Mouse (Mus musculus): ENCODE measurements at regions not wholly inside any gene's neighbourhood (a gene's known extent, or its start where the extent isn't known, plus 50 kb on each side); places are given as distances from the start of the nearest gene placed in this dataset.

DNA sequence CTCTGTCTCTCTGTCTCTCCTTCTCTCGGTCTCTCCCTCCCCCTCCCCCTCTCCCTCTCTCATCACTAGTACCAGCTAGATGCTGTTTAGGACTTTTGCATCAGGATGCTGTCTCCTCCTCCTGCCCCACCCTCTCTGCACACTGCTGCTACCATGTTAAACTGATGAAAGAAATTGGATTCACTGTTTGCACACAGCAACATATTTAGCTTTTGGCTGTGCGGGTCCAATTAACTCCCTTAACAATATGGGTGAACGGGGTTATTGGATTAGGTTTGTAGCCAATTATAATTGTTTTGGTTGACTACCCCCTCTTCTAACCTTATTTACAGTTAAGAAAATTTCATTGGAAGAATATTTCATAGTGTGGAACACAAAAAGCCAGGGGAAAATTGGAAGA, 424.0 kb upstream of the Sorcs1 start:
- DNase-seq = peak; percentile 62

DNA sequence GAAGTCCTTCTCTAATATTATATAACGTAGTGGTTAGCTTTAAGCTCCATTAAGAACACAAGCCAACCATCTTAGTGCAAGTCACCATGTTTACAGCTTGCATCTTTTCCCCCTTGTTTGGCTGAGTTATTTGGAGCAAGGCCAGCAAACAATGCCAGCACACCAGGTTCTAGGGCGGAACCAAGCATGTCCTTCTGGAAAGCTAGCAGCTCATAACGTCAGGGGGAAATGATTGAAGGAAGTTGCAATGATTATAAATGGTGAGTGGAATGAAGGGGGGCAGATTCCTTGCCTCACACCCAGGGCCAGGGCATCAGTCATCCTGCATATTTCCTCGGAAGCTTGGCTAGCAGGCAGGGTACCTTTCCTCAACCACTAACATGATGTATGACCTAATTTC, 396.3 kb upstream of the Sorcs1 start:
- DNase-seq = peak; percentile 25

DNA sequence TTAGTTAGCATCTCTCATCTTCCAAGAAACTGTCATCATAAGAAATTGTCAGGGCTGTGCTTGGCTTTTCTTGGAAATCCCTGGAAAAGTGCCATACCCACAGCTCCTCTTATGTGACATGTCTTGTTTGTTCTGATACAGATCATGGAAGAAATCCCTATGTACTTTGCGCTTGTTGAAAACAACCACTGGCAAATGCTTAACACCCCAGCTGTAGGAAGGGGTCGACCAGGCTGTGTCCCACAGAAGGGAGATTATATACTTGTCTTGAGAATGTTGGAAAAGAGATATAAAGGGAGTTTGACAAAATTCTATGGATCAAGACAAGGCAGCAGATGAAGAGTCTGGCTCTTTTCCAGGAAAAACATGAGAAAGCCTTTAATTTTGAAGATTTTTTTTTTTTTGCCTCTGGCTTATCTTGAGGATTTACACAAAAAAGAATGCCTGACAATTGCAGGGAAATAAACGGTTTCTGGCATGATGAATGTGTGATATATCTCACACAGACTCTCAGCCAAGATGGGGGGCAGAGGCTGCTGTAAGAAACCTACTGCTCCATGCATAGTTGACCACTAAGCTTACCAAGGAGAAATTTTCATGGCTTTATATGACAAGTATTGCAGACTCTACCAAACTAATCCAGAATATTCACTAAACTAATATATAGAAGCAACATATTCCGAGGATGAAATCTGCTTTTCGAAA, 381.7 kb upstream of the Sorcs1 start:
- DNase-seq = no peak

DNA sequence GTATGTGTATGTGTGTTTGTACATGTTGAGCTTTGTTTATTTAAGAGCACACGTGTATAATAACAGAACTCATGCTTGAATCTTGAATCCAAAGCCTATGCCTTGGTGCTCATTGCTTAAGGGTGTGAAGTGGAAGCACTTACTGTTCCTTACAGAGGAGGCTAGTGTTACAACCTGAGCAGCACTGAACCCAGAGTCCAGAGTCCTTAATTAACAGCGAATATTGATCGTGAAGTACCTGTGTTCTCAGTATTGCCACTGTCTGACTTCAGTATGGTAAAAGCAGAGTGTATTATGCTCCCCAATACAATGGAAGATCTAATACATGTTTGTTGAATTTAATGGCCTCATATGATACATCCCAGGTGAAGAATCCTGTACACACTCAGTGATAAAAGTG, 365.1 kb upstream of the Sorcs1 start:
- no peak for DNase-seq

DNA sequence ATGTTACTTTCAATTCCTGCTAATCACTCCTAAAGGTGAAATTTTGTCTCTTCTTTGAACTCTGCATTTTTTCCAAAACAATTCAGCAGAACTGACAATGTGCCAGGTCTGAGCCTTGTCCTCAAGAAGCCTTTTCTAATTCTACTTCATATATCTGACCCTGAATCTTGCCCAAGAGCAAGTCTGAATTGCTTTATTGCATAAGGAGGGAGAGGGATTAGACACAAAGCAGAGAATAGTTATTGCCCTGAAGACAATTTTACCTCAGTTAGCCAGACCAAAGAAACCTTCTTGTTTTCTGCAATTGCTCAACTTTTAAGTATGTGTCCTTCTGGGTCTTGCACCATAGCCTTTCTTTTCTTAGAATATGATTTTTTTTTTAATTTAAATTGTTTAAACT, 316.0 kb upstream of the Sorcs1 start:
- no peak for DNase-seq

DNA sequence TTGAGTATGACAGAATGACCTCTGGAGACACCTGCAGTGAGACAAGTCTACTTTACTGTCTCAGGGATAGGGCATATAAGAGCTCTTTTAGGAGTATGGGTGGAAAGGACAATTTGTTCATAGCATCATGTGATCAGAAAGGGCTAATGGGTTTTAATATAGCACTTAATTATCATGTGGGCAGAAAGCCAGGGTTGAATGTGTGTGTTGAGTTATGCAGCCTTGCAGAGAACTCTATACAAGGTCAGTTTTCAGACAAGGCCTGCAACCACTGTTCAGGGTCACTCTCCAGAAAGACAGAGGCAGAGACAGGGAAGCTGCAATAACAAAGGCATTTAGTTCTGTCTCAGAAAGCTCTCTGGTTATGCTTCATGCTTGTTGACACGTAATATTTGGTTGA, 292.6 kb upstream of the Sorcs1 start:
- DNase-seq = peak; percentile 4

DNA sequence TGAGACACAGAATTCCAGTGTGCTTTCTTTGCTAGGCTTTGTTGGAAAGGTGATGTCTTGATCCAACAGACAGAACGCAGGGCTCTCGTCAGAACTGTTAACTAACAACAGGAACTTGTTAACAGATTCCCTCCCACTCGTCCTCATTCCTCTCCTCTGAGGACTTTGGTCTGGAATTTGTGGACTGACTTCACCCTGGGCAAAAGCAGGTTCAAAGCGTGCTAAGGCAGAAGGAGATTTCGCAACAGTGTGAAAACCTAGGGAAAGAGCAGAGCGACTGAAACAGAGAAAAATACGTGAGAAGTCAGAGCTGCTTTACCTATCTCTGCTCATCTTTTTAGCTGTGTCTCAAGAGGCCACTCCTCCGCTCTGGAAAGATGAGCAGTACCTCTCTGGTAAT, 283.5 kb upstream of the Sorcs1 start:
- DNase-seq = no peak

DNA sequence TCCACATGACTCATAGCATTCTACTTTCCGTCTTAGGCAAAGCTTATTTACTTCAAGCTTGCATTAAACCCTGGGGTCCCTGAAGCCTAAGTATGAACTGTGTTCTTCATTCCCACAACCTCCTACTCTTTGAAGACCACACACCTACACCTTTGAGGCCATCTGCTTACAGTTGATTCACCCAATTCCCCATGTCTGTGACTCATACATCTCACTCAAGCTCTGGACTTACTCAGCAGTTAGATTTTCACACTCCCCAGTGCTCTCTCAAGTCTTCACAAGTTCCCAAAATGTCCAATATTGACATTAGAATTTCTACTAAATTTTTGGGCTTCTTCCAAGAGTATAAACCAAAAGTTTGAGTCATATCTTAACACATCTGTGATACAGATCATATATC, 266.6 kb upstream of the Sorcs1 start:
- DNase-seq = no peak

DNA sequence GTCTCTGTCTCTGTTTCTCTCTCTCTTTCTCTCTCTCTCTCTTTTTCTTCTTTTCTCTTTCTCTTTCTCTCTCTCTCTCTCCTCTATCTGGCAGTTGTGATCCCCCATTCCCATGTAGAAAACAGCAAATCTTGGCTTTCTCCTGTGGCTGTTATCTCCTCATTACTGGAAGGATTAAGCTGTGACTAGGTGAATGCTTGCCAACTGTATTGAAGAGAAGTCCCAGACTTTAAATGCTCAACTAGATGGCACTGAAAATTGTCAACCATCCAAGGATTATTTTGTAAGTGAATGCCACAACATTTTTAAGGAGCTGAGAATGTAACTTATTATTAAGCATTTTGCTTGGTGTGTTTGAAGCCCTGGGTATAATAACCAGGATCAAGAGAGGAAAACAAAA, 233.2 kb upstream of the Sorcs1 start:
- DNase-seq = no peak

DNA sequence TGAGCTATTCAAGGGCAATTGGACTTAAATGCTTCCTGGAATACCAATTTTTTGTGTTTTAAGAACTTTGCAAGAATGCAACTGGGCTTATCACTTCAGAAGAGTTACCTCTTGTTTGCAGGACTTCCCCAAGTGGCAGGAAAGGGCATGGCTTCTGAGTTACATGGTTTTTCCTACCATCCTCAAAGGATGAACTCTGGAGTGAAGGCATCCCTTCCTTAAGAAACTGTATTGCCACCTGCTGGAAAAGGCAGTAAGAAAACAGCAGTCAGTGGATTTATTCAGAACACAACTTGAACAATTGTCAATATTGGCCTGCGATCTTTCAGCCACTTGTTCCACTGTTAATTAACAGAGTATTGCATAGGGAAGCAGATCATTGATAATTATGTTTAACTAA, 232.2 kb upstream of the Sorcs1 start:
- DNase-seq = no peak

DNA sequence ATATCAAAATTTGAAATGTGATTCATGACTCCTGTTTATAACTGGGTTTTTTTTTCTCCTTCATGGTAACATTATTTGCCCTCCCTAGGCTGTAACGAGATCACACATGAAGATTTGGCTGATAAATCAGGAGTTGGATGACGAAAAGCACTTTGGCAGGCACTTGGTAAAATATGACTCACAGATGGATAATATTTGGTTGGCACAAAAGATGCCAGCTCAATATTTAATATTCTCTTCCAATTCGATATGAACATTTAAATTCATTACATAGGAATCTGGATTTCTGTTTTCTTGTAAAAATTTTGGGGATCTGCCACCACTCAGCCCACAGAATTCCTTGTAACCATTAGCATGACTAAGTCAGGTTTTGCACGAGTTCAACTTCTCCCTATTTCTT, 230.3 kb upstream of the Sorcs1 start:
- DNase-seq = no peak

DNA sequence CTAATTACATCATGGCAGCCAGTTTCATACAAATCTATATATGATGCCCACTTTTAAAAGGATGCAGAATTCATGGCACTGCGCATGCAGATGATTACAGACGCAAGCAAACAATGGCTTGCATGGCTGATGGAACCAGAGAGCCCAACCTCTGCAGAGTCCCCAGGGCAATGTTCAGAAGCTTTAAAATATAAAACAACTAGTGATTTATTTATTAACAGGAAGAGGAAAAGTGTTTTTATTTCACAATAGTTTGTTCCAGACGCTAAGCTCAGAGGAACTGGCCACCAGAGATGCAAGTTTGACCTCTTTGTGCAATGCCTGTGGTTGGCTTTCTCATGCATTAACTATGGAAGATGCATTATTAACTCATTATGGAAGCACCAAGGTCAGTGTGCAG, 215.3 kb upstream of the Sorcs1 start:
- DNase-seq = peak; percentile 14

DNA sequence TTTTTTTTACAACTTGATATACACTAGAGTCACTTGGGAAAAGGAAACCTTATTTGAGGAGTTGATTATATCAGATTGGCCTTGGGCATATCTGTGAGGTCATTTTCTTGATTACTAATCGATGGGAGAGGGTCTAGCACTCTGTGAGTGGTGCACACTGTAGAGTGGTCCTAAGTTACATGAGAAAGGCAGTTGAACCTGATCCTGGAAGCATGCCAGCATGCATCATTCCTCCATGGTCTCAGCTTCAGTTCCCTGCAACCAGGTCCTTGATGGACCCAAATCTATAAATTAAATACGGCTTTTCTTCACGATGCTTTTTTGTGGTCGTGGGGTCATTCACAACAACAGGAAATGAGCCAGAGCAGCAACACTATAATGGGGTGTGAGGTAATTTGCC, 194.2 kb upstream of the Sorcs1 start:
- DNase-seq = no peak

DNA sequence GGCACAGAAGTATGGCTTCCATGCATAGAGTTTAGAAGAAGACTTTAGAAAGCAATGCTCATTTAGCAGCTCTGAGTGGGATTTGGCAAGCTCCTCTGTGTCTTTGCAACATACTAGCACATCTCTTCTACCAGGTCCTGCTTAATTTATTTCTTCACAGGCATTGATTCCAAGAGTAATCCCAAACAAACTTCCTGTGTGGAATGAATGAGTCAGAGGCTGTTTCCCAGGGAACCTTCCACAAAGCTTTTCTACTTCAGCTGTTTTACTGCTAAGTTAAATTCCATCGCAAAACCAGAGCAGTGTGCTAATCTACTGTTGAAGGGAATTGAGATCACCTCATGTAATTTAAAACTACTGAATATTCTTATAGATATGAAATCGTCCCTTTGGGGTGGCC, 193.7 kb upstream of the Sorcs1 start:
- DNase-seq = no peak

DNA sequence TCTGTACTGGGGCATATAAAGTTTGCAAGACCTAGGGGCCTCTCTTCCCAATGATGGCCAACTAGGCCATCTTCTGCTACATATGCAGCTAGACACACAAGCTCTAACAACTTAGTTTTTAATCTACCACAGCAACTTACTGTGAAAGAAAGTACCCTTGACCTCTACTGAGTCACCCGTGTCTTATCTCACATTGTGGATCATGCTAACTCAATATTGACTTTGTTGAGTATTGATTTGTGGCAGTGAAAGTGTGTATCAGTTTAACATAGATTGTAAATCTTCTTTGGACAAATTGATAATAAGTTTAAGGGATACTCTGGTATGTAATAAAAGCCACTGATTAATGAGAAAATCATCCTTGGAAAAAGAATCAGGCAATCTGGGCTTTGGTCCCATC, 176.4 kb upstream of the Sorcs1 start:
- no peak for DNase-seq

DNA sequence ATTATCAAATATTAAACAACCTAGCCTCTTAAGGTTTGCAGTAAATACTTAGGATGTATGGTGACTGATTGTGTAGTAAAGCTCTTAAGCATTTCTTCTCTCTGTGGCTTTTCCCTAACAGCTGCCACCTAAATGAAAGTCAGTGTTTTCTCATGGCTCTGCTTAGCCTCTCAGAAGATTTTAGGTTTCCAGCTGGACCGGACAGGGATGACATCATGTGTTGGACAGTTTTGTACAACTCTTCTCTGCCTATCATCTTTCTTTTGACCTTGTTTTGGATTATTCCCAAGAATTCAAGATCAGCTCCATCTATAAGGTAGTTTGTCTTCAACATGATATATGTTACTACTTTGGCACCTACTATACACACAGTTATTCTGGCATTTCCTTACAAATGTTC, 162.1 kb upstream of the Sorcs1 start:
- DNase-seq = no peak
